Mouse (Mus musculus): Measurements from ENCODE around the gene Mpzl3.
A peak's percentile ranks its signal among the peaks of the same experiment; 100 is the strongest.
"Not testable (repeated sequence)": the region's sequence is repeated elsewhere in the genome, so short reads cannot be mapped to it uniquely, and the experiment has no call there.

The Mpzl3 gene

DNA sequence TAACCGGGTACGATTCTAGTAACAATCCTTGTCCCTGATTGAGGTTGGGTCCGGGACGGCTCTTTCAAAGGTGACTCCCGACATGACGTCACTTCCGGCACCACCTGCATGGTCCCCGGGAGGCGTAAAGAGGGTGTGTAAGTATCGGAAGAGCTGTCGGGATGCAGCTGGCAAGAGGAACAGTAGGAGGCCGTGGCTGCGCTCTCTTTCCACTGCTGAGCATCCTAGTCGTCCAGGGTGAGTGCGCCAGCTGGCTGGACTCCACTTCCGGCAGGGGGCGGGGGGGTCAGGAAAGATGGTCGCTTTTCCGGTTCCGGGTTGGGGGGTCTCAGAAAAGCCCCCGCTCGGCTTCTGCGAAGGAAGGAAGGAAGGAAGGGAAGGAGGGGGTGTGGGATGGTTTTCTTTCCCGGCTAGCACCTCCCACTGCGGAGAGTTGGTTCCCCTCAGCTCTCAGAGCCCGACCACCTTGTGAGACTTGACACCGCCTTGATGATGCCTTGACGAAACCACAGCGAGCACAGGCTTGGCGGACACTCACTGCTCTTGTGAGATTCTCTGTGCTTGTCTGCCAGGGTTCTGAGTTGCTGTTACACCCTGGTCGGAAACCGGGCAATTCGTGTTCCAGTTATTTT lies at the start of gene Mpzl3:
Gene Mpzl3, plus strand, starts transcription at position 105 of the 632 bp plus-strand sequence.
- DNase-seq (ENCODE audit: low read depth, low spot score), result peak; percentile 97

DNA sequence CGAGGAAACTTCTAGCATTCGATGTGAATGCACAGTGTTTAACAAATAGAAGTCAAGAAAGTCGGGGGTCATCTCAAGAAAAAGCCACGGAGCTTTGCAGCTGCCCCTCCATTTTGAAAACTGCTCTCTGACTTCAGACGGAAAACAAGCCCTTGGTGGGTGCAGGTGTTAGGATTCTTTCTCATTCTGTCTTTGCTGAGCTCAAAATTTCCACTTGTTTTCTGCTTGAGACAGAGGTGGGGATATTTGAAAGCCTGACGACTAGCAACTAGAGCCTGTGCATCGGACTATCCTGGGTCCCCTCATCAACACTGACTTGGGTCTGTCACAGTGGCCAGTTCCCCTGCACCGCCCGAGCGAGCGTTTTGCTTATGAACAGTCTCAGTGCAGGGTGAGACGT lies 47.6 kb upstream of the Mpzl3 start:
- DNase-seq (ENCODE audit: low read depth, low spot score), result no peak

- no peak for DNase-seq (ENCODE audit: low read depth, low spot score)
Measured at GRCm38 (mm10) chr9:45008342-45008741, 46.6 kb upstream of the Mpzl3 start.

- no peak for DNase-seq (ENCODE audit: low read depth, low spot score)
Measured at GRCm38 (mm10) chr9:45009180-45010078, 45.6 kb upstream of the Mpzl3 start, which contains the start of gene Cd3e. Gene Cd3e (minus strand): TSS chr9:45009627.

DNA sequence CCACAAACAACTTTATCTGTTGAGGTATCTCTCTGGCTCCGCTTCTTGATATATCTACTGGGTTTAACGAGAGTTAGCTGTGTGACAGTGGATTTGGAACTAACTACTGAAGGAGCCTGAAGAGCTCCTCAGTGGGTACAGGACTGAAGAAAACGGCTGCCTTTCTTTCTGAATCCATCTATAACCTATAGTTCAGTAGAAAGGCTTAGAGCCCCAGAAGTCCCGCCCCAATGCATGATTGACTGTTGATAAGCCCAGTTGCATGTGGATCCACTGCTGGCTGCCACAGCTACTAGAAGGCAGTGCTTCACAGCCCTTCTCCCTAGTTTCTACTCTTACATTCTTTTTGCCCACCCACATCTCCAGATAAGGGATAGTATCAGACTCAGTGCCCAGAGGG lies 44.5 kb upstream of the Mpzl3 start:
- no peak for DNase-seq (ENCODE audit: low read depth, low spot score)

- DNase-seq (ENCODE audit: low read depth, low spot score), result no peak
Measured at GRCm38 (mm10) chr9:45011291-45011690, 43.7 kb upstream of the Mpzl3 start.

DNA sequence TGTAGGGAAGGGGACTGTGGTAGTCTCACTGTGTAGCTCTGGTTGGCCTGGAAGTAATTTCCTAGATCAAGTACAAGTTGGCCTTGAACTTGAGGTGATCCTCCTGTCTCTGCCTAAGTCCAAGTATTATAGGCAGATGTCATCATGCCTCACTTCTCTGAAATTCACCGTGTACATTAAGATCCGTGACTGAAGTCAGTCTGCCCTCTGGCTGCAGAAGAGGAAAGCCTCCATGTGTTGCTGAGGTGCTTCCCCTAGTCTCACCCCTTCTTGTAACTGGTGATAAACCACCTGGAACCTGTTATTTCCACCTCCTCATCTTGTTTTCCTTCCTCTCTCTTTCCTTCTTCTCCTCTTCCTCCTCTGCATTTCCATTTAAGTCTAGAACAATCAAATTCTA lies 40.1 kb upstream of the Mpzl3 start:
- DNase-seq (ENCODE audit: low read depth, low spot score), result peak; percentile 28

GRCm38 (mm10) chr9:45015841-45016240 lies 39.1 kb upstream of the Mpzl3 start:
- no peak for DNase-seq (ENCODE audit: low read depth, low spot score)

DNA sequence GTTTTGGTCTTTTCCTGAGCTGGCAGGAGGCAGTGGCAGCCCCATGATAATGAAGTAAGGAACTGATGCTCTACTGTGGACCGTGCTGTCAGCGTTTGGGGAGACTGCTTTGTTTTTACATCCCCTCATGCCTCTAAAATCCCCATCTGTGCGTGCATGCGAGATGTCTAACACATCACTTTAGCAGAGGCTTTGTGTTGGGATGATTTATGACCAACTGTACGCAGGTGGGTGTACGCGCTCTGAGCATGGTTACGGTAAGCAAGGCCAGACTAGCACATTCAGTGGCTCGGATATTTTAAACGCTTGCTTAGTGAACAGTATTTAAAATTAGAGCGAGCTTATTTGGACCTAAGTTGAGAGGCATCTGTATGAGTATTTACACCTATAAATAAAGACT lies 37.0 kb upstream of the Mpzl3 start:
- no peak for DNase-seq (ENCODE audit: low read depth, low spot score)

GRCm38 (mm10) chr9:45022800-45023199 lies 32.2 kb upstream of the Mpzl3 start:
- DNase-seq (ENCODE audit: low read depth, low spot score), result peak; percentile 71

DNA sequence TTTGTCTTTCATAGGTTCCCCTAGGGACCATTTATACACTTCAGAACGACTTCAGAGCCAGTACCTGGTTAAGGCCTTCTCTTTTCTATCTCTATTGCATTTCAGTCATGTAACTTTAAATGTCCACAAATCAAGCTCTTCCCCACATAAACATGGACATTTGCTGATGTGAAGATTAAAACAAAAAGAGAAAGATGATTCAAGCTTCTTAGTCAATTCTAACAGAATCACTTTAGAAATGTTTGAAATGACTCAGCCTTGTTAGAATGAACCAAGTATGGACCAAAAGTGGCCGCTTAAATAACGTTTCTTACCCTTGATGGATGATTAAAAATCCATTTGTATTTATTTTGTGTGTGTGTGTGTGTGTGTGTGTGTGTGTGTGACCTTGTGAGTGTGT lies 31.3 kb upstream of the Mpzl3 start:
- no peak for DNase-seq (ENCODE audit: low read depth, low spot score)

DNA sequence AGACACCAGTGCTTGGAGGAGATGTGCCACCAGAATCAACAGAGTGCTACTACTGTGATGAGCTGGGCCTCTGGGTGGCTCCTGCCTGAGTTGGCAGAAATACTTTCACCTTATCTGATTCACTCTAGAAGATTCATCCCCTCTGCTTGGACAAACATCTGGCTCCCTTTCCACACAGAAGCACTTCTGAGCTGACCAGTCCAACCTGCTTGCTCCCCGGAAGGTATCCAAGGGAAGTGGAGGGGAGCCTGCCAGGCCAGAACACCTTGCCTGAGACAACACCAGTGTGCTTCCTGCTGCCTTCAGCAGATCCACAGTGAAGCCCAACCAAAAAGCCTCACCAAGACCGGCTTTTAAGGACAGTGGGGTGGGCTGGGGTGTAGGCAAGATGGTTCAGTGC lies 30.8 kb upstream of the Mpzl3 start:
- no peak for DNase-seq (ENCODE audit: low read depth, low spot score)

GRCm38 (mm10) chr9:45027376-45027775 lies 27.6 kb upstream of the Mpzl3 start:
- DNase-seq (ENCODE audit: low read depth, low spot score), result no peak

DNA sequence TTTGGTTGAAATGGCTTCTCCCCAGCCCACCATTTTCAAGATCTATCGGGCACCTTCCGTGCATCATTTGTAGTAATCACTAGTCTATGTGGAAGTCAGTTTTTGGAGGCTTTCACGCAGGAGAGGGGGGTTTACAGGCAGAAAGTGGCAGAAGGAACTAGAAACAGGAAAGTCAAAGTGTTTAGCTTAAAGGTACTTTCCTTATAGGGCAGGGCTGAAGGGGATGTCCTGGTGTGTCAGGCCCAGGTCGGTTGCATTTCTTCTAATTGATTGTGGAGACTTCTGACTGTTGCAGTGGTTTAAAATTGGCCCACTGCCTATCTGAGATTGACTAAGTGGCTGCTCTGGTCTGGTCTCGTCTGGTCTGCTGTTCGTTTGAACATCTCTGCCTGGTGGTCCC lies 24.6 kb upstream of the Mpzl3 start:
- DNase-seq (ENCODE audit: low read depth, low spot score), result peak; percentile 73

- no peak for DNase-seq (ENCODE audit: low read depth, low spot score)
Measured at GRCm38 (mm10) chr9:45032261-45032660, 22.7 kb upstream of the Mpzl3 start.

GRCm38 (mm10) chr9:45034526-45034925 lies 20.5 kb upstream of the Mpzl3 start:
- no peak for DNase-seq (ENCODE audit: low read depth, low spot score)

DNA sequence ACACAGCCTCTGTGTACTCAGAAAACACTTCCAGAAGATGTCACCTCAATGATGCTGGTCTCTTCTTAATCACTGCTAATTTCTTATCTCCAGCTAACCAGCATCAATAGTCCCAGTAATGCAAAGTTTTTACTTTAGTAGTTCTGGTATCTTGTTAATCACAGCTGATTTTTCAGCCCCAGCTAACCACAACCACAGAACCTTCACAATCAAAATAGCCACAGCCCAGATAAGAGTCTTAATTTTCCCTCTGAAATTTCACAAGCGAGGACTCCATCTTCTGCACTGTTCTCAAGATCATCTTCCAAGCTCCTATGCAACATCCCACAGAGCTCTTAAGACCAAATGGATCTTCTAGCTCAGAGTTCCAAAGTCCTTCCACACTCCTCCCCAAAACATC lies 17.2 kb upstream of the Mpzl3 start:
- DNase-seq (ENCODE audit: low read depth, low spot score), result not testable (repeated sequence)

DNA sequence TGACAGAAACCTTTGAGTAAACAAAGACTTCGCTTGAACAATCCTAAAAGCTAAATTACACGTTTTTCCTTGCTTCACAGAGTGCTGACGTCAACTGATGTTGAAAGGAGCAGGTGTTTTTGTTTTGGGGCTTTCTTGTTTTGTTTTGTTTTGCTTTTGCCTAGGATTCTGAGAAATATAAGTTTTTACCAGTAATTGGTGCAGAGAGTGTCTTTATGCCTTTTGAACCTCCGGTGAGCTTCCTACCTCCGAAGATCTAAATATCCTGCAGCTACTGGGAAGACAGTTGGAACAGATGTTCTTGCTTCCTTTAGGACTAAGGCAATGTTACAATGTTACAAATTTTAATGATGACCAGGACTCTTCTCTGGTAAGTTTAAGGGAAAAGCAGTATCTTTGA lies 15.5 kb upstream of the Mpzl3 start, which contains the start of gene Mpzl2:
Gene Mpzl2, plus strand, starts transcription at position 301 of the 400 bp plus-strand sequence.
- DNase-seq (ENCODE audit: low read depth, low spot score), result no peak

DNA sequence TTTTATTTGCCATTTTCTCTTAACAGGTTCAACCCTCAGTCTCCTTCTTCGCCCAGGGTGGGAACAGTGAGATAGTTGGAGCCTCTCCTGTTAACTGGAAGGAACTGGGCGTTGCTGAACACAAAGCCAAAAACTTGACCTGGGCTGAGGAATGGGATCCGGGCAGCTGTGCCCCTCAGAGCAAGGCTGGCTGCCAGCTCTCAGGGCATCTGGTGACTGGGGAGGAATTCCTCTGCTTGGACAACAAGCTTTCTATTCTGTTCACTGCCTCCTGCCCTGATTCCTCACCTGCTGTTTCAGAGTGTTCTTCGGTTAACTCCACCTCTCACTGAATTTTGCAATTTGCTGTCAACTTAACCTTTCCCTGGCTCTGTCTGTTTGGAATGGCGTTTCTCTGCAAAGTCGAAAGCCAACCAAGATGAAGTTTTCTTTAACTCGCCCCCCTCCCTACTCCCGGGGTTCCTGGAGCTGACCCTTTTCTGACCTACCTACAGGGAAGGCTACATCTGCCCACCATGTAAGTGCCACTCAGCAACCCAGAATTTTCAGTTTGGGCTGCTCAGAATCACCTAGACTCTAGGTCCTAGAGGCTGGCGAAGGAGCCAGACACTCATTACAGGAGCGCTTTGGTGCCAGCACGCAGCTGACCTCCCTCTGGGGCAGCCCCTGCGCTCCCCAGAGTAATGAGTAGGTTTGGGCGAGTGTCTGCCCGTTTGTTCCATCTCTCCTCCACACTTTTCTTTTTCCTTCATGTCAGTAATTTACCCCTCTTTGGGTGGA lies 14.7 kb upstream of the Mpzl3 start:
- peak; percentile 57 for DNase-seq (ENCODE audit: low read depth, low spot score)

GRCm38 (mm10) chr9:45041131-45041838 lies 13.7 kb upstream of the Mpzl3 start:
- peak; percentile 71 for DNase-seq (ENCODE audit: low read depth, low spot score)

- no peak for DNase-seq (ENCODE audit: low read depth, low spot score)
Measured at GRCm38 (mm10) chr9:45042056-45042720, 12.8 kb upstream of the Mpzl3 start.

Data from A20 (cell line).